Mouse (Mus musculus) neutrophil, adult 59 days (primary cell): ENCODE results near the gene Zfp30. TPM values are rescaled to one million over a fixed set of nuclear protein-coding genes. Genes with fewer than 3 reads are reported as not detected.

Source experiments
- total RNA-seq, 2 experiments: library from RNA; stranded (reverse); gene quantifications; 1 replicate in 1 of 2; 2 replicates in 1 of 2; pipeline ENCODE4 v1.2.4; 2023

Gene Zfp30
- total RNA-seq: under 1 TPM in 1 of 2 experiments, not detected in 1; 0.09 TPM

GRCm38 (mm10) chr7:29783871-29784551 is at the start of gene Zfp30:
TSS of gene Zfp30 (plus strand) at chr7:29783998.

GRCm38 (mm10) chr7:29768090-29768900 is 15.5 kb upstream of the Zfp30 start, which contains the start of gene Zfp84:
TSS of gene Zfp84 (plus strand) at chr7:29768552.

GRCm38 (mm10) chr7:29815910-29816429 is 32.2 kb downstream of the Zfp30 start, which contains the start of gene Zfp790:
TSS of gene Zfp790 (plus strand) at chr7:29816114.

Other genes starting within 250 kb of the Zfp30 start
- not detected for gene Catsperg2, start 57.0 kb upstream of the Zfp30 start, total RNA-seq
- gene Zfp84, start 15.4 kb upstream of the Zfp30 start, total RNA-seq: 1 to 10 TPM; 9.0 to 9.7 TPM
- 1 to 10 TPM; 4.1 to 6.0 TPM for gene Zfp790, start 32.1 kb downstream of the Zfp30 start, total RNA-seq
- gene Zfp940, start 69.7 kb downstream of the Zfp30 start, total RNA-seq: under 1 TPM; 0.24 to 0.73 TPM
- 1 to 10 TPM; 2.0 TPM for gene Zfp420, start 76.0 kb downstream of the Zfp30 start, total RNA-seq
- gene Zfp27, start 122.6 kb downstream of the Zfp30 start, total RNA-seq: 1 to 10 TPM; 1.7 to 2.4 TPM
- gene Zfp383, start 124.2 kb downstream of the Zfp30 start, total RNA-seq: under 1 TPM; 0.46 to 0.80 TPM
- gene Zfp74, start 170.1 kb downstream of the Zfp30 start, total RNA-seq: 1 to 10 TPM; 2.7 to 3.3 TPM
- gene Zfp568, start 200.0 kb downstream of the Zfp30 start, total RNA-seq: 10 to 100 TPM in 1 of 2 experiments, 1 to 10 TPM in 1; 9.7 to 13.8 TPM